Mouse (Mus musculus): ENCODE data around the gene Gucy1b1. TPM values are rescaled to one million over a fixed set of nuclear protein-coding genes. Genes with fewer than 3 reads are reported as not detected.

Gene Gucy1b1
- polyA plus RNA-seq, 1 experiment from 2014 or later = 14.1 TPM

GRCm38 (mm10) chr3:82054283-82054974, 20.1 kb downstream of the Gucy1b1 start:
- Histone ChIP-seq H3K27ac (no peak overlapping the region), H3K36me3 (no peaks in the 10 kb centered on the region), H3K4me2 (no peak overlapping the region), H3K4me1 (no peaks in the 10 kb centered on the region), H3K4me3 (no peak overlapping the region), H3K27me3 (replicated peaks) (no peaks in the 10 kb centered on the region), H3K9ac (no peak overlapping the region), H3K9me3 (replicated peaks) (no peaks in the 10 kb centered on the region)
- no peak for ATAC-seq
- 44% methylated on average over 5 of the region's 5 CpGs for WGBS (ENCODE audit: insufficient replicate concordance)

GRCm38 (mm10) chr3:82052029-82052428, 22.5 kb downstream of the Gucy1b1 start:
- Histone ChIP-seq H3K27me3 (replicated peaks) (no peaks in the 10 kb centered on the region), H3K9me3 (replicated peaks) (no peaks in the 10 kb centered on the region), H3K9ac (no peak overlapping the region), H3K36me3 (no peaks in the 10 kb centered on the region), H3K27ac (no peak overlapping the region), H3K4me2 (no peak overlapping the region), H3K4me1 (no peaks in the 10 kb centered on the region), H3K4me3 (no peak overlapping the region)
- WGBS (ENCODE audit: insufficient replicate concordance) = 53% methylated on average over 2 of the region's 2 CpGs
- ATAC-seq = no peak

GRCm38 (mm10) chr3:82051468-82051867, 23.0 kb downstream of the Gucy1b1 start:
- Histone ChIP-seq H3K9ac (no peak overlapping the region), H3K36me3 (no peaks in the 10 kb centered on the region), H3K9me3 (replicated peaks) (no peaks in the 10 kb centered on the region), H3K4me3 (no peak overlapping the region), H3K4me1 (no peaks in the 10 kb centered on the region), H3K27me3 (replicated peaks) (no peaks in the 10 kb centered on the region), H3K4me2 (no peak overlapping the region), H3K27ac (no peak overlapping the region)
- no peak for ATAC-seq

GRCm38 (mm10) chr3:82048681-82049080, 25.8 kb downstream of the Gucy1b1 start:
- Histone ChIP-seq H3K4me2 (no peak overlapping the region), H3K27me3 (replicated peaks) (no peaks in the 10 kb centered on the region), H3K9ac (no peak overlapping the region), H3K4me3 (no peak overlapping the region), H3K4me1 (no peaks in the 10 kb centered on the region), H3K27ac (no peak overlapping the region), H3K9me3 (replicated peaks) (no peaks in the 10 kb centered on the region), H3K36me3 (no peaks in the 10 kb centered on the region)
- WGBS (ENCODE audit: insufficient replicate concordance) = 59% methylated on average over 7 of the region's 7 CpGs
- ATAC-seq = no peak

GRCm38 (mm10) chr3:82048078-82048477, 26.4 kb downstream of the Gucy1b1 start:
- Histone ChIP-seq H3K9ac (no peak overlapping the region), H3K36me3 (no peaks in the 10 kb centered on the region), H3K9me3 (replicated peaks) (no peaks in the 10 kb centered on the region), H3K27ac (no peak overlapping the region), H3K4me3 (no peak overlapping the region), H3K4me1 (no peaks in the 10 kb centered on the region), H3K27me3 (replicated peaks) (no peaks in the 10 kb centered on the region), H3K4me2 (no peak overlapping the region)
- no peak for ATAC-seq
- 58% methylated on average over 4 of the region's 4 CpGs for WGBS (ENCODE audit: insufficient replicate concordance)

- Histone ChIP-seq H3K27me3 (replicated peaks) (no peaks in the 10 kb centered on the region), H3K27ac (no peak overlapping the region), H3K4me2 (no peak overlapping the region), H3K4me3 (no peak overlapping the region), H3K9me3 (replicated peaks) (no peaks in the 10 kb centered on the region), H3K36me3 (no peaks in the 10 kb centered on the region), H3K4me1 (no peaks in the 10 kb centered on the region), H3K9ac (no peak overlapping the region)
- ATAC-seq = no peak
- WGBS (ENCODE audit: insufficient replicate concordance) = 31% methylated on average over 8 of the region's 8 CpGs
Measured at GRCm38 (mm10) chr3:82047100-82047753, 27.3 kb downstream of the Gucy1b1 start.

GRCm38 (mm10) chr3:82046087-82046486, 28.4 kb downstream of the Gucy1b1 start:
- Histone ChIP-seq H3K9me3 (replicated peaks) (no peaks in the 10 kb centered on the region), H3K27me3 (replicated peaks) (no peaks in the 10 kb centered on the region), H3K4me3 (no peak overlapping the region), H3K4me2 (no peak overlapping the region), H3K27ac (no peak overlapping the region), H3K36me3 (no peaks in the 10 kb centered on the region), H3K9ac (no peak overlapping the region), H3K4me1 (no peaks in the 10 kb centered on the region)
- WGBS (ENCODE audit: insufficient replicate concordance) = 68% methylated on average over 8 of the region's 8 CpGs
- ATAC-seq = no peak

GRCm38 (mm10) chr3:82044902-82045301, 29.6 kb downstream of the Gucy1b1 start:
- no peak overlapping the region for H3K4me3 ChIP-seq
- no peak overlapping the region for H3K27ac ChIP-seq
- ATAC-seq = no peak
- WGBS (ENCODE audit: insufficient replicate concordance) = 82% methylated on average over 5 of the region's 5 CpGs
- no peak overlapping the region for H3K9ac ChIP-seq
- H3K36me3 ChIP-seq = no peaks in the 10 kb centered on the region
- no peaks in the 10 kb centered on the region for H3K4me1 ChIP-seq
- no peak overlapping the region for H3K4me2 ChIP-seq
- H3K27me3 ChIP-seq (replicated peaks) = no peaks in the 10 kb centered on the region
- no peaks in the 10 kb centered on the region for H3K9me3 ChIP-seq (replicated peaks)

GRCm38 (mm10) chr3:82043676-82044075, 30.8 kb downstream of the Gucy1b1 start:
- Histone ChIP-seq H3K36me3 (no peaks in the 10 kb centered on the region), H3K9ac (no peak overlapping the region), H3K27ac (no peak overlapping the region), H3K4me1 (no peaks in the 10 kb centered on the region), H3K4me2 (no peak overlapping the region), H3K9me3 (replicated peaks) (no peaks in the 10 kb centered on the region), H3K4me3 (no peak overlapping the region), H3K27me3 (replicated peaks) (no peaks in the 10 kb centered on the region)
- 72% methylated on average over 6 of the region's 6 CpGs for WGBS (ENCODE audit: insufficient replicate concordance)
- no peak for ATAC-seq

- no peak for ATAC-seq
- H3K9me3 ChIP-seq (replicated peaks) = no peaks in the 10 kb centered on the region
- H3K4me1 ChIP-seq = no peaks in the 10 kb centered on the region
- H3K9ac ChIP-seq = no peak overlapping the region
- 76% methylated on average over 2 of the region's 2 CpGs for WGBS (ENCODE audit: insufficient replicate concordance)
- H3K27me3 ChIP-seq (replicated peaks) = no peaks in the 10 kb centered on the region
- H3K27ac ChIP-seq = no peak overlapping the region
- H3K36me3 ChIP-seq = no peaks in the 10 kb centered on the region
- H3K4me2 ChIP-seq = no peak overlapping the region
- H3K4me3 ChIP-seq = no peak overlapping the region
Measured at GRCm38 (mm10) chr3:82036262-82037044, 38.0 kb downstream of the Gucy1b1 start.

- Histone ChIP-seq H3K9ac (no peak overlapping the region), H3K9me3 (replicated peaks) (no peaks in the 10 kb centered on the region), H3K27ac (no peak overlapping the region), H3K27me3 (replicated peaks) (no peaks in the 10 kb centered on the region), H3K36me3 (no peaks in the 10 kb centered on the region), H3K4me2 (no peak overlapping the region), H3K4me1 (no peaks in the 10 kb centered on the region), H3K4me3 (no peak overlapping the region)
- ATAC-seq = no peak
- 60% methylated on average over 1 of the region's 1 CpGs for WGBS (ENCODE audit: insufficient replicate concordance)
Measured at GRCm38 (mm10) chr3:82030008-82030748, 44.3 kb downstream of the Gucy1b1 start.

GRCm38 (mm10) chr3:82029229-82029628, 45.3 kb downstream of the Gucy1b1 start:
- Histone ChIP-seq H3K9ac (no peak overlapping the region), H3K27ac (no peak overlapping the region), H3K4me3 (no peak overlapping the region), H3K4me2 (no peak overlapping the region), H3K9me3 (replicated peaks) (no peaks in the 10 kb centered on the region), H3K36me3 (no peaks in the 10 kb centered on the region), H3K4me1 (no peaks in the 10 kb centered on the region), H3K27me3 (replicated peaks) (no peaks in the 10 kb centered on the region)
- ATAC-seq = no peak
- WGBS (ENCODE audit: insufficient replicate concordance) = under 1% methylated on average over 3 of the region's 3 CpGs
